Mouse (Mus musculus): ENCODE results near the gene Gyg.

Gyg gene

GRCm38 (mm10) chr3:20154531-20155367, at the start of gene Gyg:
Gene Gyg (minus strand): TSS chr3:20155317.
- in situ Hi-C loops (cut with MboI) = no loop called here

GRCm38 (mm10) chr3:20198869-20199268, 43.8 kb upstream of the Gyg start:
- in situ Hi-C loops (cut with MboI) = no loop called here

GRCm38 (mm10) chr3:20197878-20198277, 42.8 kb upstream of the Gyg start:
- in situ Hi-C loops (cut with MboI) = no loop called here

GRCm38 (mm10) chr3:20188976-20189675, 34.0 kb upstream of the Gyg start:
- in situ Hi-C loops (cut with MboI) = no loop called here

- in situ Hi-C loops (cut with MboI) = no loop called here
These were observed 17.3 kb upstream of the Gyg start for GRCm38 (mm10) chr3:20172394-20172793.

- in situ Hi-C loops (cut with MboI) = no loop called here
These were observed 12.4 kb upstream of the Gyg start for GRCm38 (mm10) chr3:20167487-20167886.

- in situ Hi-C loops (cut with MboI) = no loop called here
These were observed 359 bp upstream of the Gyg start for GRCm38 (mm10) chr3:20155476-20155875.

- in situ Hi-C loops (cut with MboI) = no loop called here
These were observed 3.5 kb downstream of the Gyg start for GRCm38 (mm10) chr3:20151651-20152050.

- in situ Hi-C loops (cut with MboI) = no loop called here
These were observed 4.6 kb downstream of the Gyg start for GRCm38 (mm10) chr3:20150511-20150910.

- in situ Hi-C loops (cut with MboI) = no loop called here
These were observed 7.5 kb downstream of the Gyg start for GRCm38 (mm10) chr3:20147647-20148046.

GRCm38 (mm10) chr3:20146884-20147395, 8.2 kb downstream of the Gyg start:
- in situ Hi-C loops (cut with MboI) = no loop called here

- in situ Hi-C loops (cut with MboI) = no loop called here
These were observed 9.4 kb downstream of the Gyg start for GRCm38 (mm10) chr3:20145696-20146113.

GRCm38 (mm10) chr3:20144401-20144800, 10.7 kb downstream of the Gyg start:
- in situ Hi-C loops (cut with MboI) = no loop called here

GRCm38 (mm10) chr3:20143726-20144125, 11.4 kb downstream of the Gyg start:
- in situ Hi-C loops (cut with MboI) = no loop called here

GRCm38 (mm10) chr3:20142576-20142975, 12.5 kb downstream of the Gyg start:
- in situ Hi-C loops (cut with MboI) = no loop called here

- in situ Hi-C loops (cut with MboI) = no loop called here
These were observed 13.0 kb downstream of the Gyg start for GRCm38 (mm10) chr3:20142101-20142500.

GRCm38 (mm10) chr3:20141679-20142078, 13.4 kb downstream of the Gyg start:
- in situ Hi-C loops (cut with MboI) = no loop called here

- in situ Hi-C loops (cut with MboI) = no loop called here
These were observed 13.9 kb downstream of the Gyg start for GRCm38 (mm10) chr3:20141240-20141639.

GRCm38 (mm10) chr3:20136868-20137581, 18.1 kb downstream of the Gyg start:
- in situ Hi-C loops (cut with MboI) = no loop called here

GRCm38 (mm10) chr3:20134545-20134944, 20.6 kb downstream of the Gyg start:
- in situ Hi-C loops (cut with MboI) = no loop called here

GRCm38 (mm10) chr3:20133745-20134144, 21.4 kb downstream of the Gyg start:
- in situ Hi-C loops (cut with MboI) = no loop called here

- in situ Hi-C loops (cut with MboI) = no loop called here
These were observed 22.4 kb downstream of the Gyg start for GRCm38 (mm10) chr3:20132731-20133130.
